Mouse (Mus musculus): ENCODE data around the gene Bag5.
"Not testable (repeated sequence)": the region's sequence is repeated elsewhere in the genome, so short reads cannot be mapped to it uniquely, and the experiment has no call there.

The Bag5 gene

DNA sequence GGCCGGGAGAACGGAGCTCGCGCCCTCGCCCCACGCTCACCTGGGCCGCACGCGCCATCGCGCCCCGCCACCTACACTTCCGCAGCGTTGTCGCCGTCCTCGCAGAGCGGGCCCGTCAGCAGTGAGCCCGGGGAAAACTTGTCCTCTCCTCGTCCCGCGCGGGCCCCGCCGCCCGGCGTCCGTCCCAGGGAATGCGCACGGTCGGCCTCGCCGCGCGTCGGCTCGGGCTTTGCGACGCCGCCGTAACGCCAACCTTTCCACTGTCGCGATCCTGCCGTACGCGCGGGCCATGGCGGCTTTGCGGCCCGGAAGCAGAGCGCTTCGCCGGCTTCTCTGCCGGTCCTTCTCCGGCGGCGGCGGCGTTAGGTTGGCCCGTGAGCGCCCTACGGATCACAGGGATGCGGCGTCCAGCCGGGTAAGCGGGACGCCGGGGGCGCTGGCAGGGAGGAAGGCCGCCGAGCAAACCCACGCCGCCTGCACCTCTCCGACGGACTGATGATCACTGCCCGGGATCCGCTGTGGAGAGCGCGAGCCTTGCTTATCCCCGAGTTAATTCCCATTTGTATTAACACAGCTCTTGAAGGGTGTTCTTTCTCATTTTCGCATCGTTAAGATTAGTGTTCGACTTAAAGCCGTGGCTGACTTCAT lies at the start of gene Bag5, which contains the start of gene Apopt1:
Gene Bag5 (minus strand): TSS at position 254 of the 648 bp plus-strand sequence.
Gene Apopt1 (plus strand): TSS at position 258 of the 648 bp plus-strand sequence.
- peak; percentile 89 to 96 for DNase-seq (ENCODE audit: low spot score in 2 of 2)

DNA sequence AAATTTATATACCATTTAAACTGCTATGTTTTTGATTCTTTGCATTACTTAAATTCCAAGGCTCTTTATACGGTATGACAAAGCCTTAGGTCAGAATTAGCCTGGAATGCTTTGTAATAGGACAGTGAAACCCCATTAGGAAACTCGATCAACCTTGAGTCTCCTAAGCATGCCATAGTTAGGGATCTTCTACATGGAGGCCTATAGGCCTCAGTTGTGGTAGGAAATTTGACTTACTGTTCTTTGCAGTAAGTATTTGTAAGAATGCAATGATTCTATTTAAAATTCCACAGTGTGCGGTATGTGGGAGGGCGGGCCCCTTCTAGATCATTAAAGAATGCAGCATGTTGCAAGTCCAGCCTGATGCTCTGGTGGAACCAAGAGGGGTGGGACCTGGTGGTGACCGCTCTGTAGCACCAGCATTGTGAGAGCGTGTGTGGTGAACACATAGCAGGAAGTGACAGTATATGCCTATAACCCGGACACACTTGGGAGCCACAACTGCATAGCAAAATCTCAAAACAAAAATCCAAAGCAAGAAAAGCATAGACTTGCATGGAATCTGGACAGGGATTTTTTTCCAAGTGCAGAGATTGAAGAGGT lies 47.4 kb upstream of the Bag5 start:
- DNase-seq (ENCODE audit: low spot score in 2 of 2) = peak in 1 of 2 experiments; percentile 50

DNA sequence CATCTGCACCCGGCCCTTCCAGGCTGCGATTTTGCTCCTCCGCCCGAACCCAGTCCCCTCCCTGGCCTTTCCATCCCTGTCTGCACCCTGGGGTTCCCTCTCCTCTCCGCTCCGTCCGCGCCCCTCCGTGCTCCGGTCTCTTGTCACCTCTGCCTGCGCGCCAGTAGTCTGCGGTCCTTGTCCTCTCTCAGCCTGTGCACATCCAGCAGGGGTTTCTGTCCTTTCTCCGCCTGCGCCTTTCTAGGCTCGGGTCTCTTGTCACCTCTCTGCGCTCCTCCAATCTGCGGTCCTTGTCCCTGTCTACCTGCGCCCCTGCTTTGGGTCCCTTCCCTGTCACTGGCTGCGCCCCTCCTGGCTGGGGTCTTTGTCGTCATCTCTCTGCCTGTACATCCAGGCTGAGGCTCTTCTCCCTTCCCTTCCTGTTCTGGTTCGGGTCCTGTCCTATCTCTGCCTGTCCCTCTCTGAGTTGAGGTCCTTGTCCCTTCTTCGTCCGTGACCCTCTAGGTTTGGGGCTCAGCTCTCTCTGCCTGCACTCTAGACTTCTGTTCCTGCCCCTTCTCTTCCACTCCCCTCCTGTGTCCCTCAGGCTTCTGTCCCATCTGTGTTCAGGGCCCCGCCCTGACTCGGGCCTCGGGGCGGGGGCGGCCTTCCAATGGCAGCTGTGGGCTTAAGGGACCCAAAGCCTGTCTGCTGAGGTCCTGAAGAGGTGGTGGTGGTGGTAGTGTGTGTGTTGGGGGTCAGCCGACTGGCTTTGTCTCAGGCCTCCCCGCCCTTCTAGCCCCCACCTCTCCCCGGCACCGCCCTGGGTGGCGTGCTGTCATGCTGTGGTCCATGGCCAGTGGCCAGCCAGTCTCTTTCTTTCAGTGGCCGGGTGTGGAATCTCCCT lies 46.4 kb upstream of the Bag5 start:
- DNase-seq (ENCODE audit: low spot score in 2 of 2) = peak in 1 of 2 experiments; percentile 66

DNA sequence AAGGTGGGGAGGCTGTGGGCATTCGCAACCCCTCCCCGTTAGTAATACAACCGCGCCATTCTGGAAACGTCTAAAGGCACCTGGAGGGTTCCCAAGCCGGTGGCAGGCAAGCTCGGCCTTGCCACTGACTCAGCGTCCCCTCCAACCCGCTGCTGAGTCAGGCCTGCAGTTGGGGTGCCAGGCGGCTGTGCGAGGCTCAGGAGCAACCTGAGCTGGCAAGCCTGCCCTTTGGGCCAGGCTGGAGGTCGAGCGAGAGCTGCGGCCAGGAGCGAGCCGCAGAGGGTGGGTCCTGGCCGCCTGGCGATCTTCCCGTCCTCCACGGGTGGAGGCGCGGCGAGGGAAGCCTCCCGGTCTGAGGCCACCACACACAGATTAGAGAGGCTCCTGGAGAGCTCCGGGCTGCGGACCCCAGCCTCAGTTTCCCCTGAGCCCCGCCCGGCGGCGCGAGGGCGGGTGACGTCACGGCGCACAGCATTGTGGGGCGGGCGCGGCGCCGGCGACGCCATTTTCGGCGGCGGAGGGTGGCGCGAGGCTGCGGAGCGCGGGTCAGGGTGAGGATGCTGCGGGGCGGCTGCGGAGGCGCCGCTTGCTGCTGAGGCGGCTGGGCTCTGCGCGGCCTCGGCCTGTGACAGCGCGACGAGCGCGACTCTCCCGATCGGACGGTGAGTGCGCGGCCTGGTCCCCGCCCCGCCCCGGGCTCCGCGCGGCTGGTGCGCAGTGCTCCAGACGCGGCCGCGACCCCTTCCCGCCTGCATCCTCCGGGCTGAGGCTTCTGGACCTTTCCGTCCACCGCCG lies 45.5 kb upstream of the Bag5 start, which contains the start of gene Klc1:
Gene Klc1 (plus strand): TSS at position 469 of the 795 bp plus-strand sequence.
- DNase-seq (ENCODE audit: low spot score in 2 of 2) = peak; percentile 76 to 91

DNA sequence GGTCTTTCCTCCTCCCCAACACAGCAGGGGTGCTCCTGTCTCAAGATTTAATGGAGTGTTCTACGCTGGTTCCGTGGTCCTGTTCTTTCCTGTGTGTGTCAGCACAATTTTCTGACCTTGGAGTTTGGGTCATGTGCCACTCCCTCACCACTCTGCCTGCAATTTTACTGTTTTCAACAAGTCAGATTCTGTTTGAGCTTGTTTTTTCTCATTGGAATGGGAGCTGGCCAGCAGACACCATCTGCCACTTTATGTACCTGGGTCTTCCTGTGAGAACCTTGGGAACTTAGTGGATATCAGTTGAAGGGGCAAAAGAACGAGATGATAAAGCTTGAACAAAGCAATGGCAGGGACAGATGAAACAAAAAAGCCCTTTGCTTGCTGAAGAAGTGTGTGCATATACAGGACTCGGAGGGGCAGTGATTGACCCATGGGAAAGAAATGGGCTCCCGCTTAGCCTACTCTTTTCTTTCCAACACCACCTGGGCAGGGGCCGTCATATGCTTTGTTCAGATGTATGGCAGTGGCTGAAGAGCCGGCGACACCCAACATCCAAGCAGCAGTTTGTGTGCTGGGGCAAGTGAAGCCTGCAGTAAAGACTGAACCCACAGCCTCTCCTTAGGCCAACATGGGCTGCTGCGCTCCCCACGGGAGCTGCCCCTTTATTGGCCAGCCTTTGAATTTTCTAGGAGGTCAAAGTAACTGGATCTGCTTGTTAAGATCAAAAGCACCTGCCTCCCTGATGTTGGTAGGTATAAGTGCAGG lies 44.7 kb upstream of the Bag5 start:
- DNase-seq (ENCODE audit: low spot score in 2 of 2) = no peak

DNA sequence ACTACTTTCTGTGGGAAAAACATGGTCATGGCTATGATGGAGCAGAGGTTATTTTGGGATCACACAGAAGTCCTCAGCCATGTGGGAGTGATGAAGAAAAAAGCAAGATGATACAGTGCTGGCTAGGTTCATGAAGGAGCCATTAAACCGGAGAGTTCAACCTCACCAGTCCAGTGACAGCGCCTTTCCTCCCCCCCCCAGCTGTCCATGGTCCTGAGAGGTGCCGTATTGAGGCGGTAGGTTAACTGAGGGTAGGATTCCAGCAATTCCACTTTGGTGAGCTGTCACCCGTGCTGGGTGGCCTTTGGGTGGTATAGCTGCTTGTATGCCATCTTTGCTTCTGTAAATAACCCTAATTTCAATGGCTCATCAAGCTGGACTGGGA lies 43.6 kb upstream of the Bag5 start:
- DNase-seq (ENCODE audit: low spot score in 2 of 2) = no peak

DNA sequence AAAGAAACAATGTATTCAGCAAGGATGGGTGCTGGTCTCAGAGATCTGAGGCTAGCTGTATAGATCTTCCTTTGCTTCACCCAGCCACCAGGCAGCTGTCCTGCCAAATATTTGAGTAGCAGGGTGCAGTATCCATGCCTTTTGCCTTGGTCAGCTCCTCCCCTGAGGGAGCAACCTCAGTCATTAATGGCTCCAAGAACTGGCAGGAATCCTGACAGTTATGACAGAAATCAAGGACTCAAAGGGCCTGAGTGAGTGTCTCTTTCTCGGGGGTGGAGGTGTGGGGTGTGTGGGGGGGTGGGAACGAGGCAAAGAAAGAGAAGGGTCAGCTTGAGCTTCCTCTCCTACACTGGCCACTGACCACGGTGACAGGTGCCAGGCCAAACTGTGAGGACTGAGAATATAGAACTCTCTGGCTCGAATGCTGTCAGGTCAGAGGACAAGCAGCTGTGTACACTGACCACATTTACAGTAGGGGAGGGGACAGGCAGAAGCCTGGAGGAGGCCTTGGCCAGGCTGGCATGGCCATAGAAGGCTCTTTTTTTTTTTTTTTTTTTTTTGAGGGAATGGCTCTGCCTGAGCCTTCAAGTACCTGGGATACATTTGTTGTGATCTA lies 43.1 kb upstream of the Bag5 start:
- DNase-seq (ENCODE audit: low spot score in 2 of 2) = peak in 1 of 2 experiments; percentile 49

DNA sequence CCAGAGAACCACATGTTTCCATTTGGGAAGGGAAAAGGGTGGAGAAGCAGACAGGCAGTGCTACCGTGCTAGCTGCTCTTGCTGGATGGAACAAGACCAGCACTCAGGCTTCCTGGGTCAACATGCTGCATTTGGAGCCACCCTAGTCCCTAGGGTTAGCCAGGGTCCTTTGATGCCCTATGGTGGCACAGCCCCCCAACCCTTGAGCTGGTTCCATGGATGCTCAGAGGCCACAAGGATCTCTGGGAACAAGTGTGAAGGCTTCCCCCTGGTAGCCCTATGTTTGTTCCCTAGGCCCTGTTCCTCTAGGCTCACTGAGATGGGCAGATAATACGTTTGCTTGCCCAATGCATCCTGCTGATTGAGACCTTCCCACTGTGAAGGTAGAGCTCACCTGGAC lies 42.2 kb upstream of the Bag5 start:
- no peak for DNase-seq (ENCODE audit: low spot score in 2 of 2)

DNA sequence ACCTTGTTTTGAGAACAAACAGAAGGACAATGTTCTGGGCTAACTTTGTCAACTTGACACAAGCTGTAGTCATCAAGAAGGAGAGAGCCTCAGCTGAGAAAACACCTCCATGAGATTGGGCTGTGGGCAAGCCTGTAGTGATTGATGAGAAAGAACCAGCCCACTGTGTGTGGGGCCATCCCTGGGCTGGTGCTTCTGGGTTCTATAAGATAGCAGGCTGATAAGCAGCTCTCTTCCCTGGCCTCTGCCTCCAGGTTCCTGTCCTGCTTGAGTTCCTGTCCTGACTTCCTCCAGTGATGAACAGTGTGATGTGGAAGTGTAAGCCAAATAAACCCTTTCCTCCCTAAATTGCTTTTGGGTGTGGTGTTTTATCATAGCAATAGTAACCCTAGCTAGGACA lies 41.7 kb upstream of the Bag5 start:
- DNase-seq (ENCODE audit: low spot score in 2 of 2) = no peak

DNA sequence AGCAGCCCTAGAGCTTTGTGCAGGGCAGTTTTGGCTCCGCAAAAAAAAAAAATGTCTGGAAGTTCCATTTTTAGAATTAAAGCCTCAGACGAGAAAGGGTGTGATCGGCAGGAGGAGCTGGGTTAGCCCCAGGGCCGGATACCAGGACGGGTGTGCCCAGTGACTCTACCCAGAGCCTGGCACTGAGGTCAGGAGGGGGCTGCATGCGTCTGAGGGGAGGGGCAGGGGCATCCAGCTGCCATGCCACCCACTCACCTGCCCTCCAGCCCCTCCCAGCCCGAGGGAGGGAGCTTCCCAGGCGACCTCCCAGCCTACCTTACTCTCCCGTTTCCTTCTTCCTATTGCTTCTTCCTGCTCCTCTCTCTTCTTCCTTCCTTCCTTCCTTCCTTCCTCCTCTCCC lies 40.3 kb upstream of the Bag5 start:
- DNase-seq (ENCODE audit: low spot score in 2 of 2) = peak in 1 of 2 experiments; percentile 53

DNA sequence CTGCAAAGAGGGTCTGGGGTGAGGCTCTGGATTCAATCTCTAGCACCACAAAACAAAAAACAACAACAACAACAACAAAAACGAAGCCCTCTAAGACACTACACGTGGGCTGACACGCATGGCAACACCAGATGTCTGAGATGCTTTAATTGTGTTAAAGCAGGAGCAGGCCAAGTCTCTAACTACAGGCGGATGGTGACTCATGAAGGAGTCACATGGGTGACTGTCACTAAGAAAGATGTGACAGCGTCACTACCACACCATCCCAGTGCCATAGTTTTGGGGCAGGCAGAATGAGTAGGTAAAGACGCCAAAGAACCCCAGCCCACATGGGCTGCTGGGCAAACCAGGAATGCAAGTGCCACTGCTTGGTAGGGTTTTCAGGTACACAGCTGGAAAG lies 39.4 kb upstream of the Bag5 start:
- no peak for DNase-seq (ENCODE audit: low spot score in 2 of 2)

DNA sequence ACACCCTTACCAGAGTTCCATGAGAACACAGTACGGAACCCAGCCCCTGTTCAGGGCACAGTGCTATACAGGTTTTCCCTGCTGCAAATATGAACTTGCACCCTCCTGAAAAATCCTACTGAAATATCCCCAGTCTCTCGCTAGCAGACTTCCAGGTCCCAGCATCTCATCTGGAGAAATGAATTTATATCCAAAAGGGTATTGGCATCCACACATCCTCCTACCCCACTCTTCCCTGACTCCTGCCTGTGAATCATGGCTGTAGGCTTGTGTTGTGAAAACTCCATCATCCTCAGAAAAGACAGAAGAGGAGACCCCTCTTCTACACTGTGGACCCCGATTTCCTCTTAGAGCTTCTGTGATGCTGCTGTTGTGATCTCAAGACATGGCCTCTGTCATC lies 37.7 kb upstream of the Bag5 start:
- DNase-seq (ENCODE audit: low spot score in 2 of 2) = no peak

DNA sequence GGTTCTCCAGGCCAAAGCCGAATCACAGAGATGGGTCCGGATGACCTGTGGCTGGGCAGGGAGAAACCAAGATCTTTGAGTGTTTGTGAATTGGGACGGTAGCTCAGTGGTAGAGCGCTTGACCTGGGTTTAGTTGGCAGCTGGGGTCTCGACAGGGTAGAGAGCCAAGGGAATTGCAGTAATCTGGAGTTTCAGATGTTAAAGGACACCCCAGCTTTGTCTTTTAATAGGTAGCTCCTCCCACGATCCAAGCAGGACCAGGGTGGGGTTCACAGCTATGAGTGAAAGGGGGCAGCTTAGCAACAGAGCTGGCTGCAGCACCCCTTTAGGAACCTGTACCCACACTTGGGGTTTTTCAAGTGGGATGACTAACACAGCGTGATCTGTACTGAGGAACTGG lies 34.4 kb upstream of the Bag5 start:
- no peak for DNase-seq (ENCODE audit: low spot score in 2 of 2)

DNA sequence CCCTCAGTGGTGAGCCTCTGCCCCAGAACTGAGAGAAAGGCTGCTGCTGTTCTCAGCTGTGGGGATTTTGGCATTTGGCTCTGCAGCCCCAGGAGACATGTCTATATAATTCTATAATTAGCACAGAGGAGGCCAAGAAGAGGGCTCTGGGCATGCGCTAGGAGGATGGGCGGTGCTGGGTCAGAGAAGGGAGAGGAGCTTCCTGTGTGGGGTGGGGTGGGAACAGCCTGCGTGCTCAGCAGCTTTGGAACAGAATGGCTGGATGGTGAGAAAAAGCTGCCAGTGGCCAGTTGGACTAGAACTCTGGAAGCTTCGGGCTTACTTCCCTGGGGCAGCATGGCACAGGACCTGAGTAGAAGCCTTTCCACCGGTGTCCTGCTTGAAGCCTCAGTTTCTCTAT lies 33.0 kb upstream of the Bag5 start:
- peak; percentile 66 to 75 for DNase-seq (ENCODE audit: low spot score in 2 of 2)

DNA sequence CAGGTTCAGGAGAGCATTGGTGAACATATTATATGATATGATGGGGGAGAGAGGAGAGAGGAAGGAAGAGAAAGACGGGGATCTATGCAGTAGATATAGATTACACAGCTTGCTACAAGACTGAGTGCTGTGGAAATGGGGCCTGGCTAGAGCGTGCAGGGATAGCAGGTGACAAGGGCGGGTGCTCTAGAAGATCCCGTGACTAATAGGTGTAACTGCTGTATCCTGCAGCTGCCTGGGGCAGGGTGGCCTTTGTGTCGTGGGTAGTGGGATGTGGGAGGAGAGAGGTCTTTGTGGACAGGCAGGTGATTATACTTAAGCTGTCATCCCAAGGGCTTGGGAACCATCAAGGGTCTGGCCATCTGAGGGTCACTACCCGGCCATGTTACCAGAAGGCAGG lies 32.2 kb upstream of the Bag5 start:
- DNase-seq (ENCODE audit: low spot score in 2 of 2) = no peak

DNA sequence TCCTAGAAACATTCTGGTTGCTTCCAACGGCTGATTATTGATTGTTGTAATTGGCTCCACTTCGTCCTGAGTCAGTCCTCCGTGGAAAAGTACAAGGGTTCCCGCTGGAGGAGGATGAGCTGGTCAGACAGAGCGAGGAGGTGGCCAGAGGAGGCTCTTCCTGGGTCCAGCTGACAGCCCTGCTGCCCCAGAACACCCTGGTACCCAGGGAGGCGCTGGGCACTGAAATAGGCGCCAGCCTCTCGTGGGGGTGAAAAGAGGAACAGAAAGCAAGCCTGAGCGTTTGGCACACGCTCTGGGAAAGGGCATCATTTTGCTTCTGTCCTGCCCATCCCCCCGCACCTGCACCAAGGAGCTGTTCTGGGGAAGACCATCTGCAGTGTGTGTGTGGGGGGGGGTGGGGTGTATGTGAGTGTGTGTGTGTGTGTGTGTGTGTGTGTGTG lies 30.9 kb upstream of the Bag5 start:
- peak; percentile 40 to 71 for DNase-seq (ENCODE audit: low spot score in 2 of 2)

DNA sequence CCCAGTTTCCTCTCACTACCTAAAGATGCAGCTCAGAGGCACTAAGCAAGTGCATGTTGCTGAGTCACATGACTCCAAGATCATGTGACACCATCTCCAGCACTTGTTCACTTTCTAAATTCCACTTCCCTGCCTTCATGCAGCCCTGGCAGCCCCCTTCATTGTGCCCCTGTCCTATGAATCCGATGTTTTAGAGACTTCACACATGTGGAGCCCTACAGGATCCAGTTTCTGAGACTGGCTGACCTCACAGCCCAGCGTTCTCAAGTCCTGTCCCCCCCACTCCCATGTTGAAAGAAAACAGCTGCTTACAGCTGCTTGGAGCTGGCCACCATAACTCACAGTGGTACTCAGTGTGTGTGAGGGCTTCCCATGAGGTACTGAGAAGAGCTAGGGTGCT lies 30.4 kb upstream of the Bag5 start:
- DNase-seq (ENCODE audit: low spot score in 2 of 2) = no peak

DNA sequence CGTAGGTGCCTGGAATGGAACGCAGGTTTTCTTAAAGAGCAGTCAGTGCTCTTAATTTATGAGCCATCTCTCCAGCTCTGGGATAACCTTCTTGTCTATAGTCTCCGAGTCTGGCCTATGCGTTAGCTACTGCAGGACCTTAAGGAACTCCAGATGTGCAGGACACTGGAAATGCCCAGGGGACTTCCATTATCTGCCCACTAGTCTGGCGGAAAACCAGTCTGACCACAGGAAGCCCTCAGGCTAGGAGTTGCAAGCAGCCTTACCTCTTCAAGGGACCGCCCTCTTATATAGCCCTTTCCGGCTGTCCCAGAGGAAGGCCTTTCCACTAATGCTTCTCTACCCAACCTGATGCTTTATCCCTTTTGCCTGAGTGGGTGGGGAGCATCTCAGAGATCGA lies 28.3 kb upstream of the Bag5 start:
- no peak for DNase-seq (ENCODE audit: low spot score in 2 of 2)

DNA sequence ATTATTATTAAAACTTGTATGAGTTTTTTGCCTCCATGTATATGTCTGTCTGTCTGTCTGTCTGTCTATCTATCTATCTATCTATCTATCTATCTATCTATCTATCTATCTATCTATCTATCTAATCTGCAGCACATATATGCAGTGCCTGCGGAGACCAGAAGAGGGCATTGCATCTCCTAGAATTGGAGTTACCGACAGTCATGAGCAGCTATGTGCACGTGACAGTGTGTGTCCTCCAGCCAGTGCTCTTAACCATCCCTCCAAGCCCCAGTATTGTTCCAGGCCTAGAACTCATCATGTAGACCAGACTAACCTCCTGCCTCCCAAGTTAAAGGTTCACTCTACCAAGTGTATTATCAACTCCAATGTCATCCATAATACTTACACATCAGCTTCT lies 25.7 kb upstream of the Bag5 start:
- peak; percentile 38 to 81 for DNase-seq (ENCODE audit: low spot score in 2 of 2)

DNA sequence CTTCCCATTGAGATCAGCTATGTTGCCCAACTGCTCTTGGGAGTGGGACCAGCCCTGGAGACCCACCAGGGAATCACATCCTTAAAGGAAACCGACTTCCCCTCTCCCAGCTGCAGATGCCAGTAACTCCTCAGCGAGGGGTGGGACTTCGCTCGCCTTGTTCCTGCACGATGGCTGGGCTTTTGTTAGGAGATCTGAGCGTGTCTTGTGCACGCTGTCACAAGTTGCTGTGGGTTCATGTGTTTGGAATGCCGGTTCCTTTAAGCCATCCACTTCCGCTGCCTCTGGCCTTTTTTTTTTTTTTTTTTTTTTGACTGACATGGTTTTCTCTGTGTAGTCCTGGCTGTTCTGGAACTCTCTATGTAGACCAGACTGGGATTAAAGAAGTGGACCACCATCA lies 24.3 kb upstream of the Bag5 start:
- no peak for DNase-seq (ENCODE audit: low spot score in 2 of 2)

DNA sequence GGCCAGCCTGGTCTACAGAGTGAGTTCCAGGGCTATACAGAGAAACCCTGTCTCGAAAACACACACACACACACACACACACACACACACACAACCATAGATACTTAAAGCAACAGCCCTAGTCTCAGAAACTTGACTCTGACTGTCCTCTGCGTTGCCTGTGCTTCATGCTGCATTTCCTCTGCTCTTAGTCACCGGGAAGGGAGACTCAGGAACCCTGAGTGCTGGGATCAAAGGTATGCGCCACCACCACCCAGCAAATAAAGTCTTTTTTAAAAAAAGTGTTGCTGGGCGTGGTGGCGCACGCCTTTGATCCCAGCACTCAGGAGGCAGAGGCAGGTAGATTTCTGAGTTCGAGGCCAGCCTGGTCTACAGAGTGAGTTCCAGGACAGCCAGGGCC lies 23.6 kb upstream of the Bag5 start:
- DNase-seq (ENCODE audit: low spot score in 2 of 2) = not testable (repeated sequence)
